Mouse (Mus musculus) heart, adult 2 months (tissue): ENCODE data around the gene Wars.

Experiments
- CTCF ChIP-seq: fragments of 200-600 bp; IDR thresholded peaks from 2 replicates; pipeline ENCODE4 v1.8.1; 2022; ENCODE audit warnings: antibody characterized with exemption, mild to moderate bottlenecking, moderate library complexity
- EP300 ChIP-seq: fragments of 200-500 bp; IDR thresholded peaks from 2 replicates; pipeline ENCODE4 v1.6.1; 2011; ENCODE audit warnings: low read depth, low read length, control low read depth; ENCODE audit not compliant: insufficient read depth
- POLR2A ChIP-seq: fragments of 200-500 bp; IDR thresholded peaks from 2 replicates; pipeline ENCODE4 v1.6.1; 2011; ENCODE audit warnings: mild to moderate bottlenecking, low read depth, low read length, control low read depth; ENCODE audit not compliant: insufficient read depth

DNA sequence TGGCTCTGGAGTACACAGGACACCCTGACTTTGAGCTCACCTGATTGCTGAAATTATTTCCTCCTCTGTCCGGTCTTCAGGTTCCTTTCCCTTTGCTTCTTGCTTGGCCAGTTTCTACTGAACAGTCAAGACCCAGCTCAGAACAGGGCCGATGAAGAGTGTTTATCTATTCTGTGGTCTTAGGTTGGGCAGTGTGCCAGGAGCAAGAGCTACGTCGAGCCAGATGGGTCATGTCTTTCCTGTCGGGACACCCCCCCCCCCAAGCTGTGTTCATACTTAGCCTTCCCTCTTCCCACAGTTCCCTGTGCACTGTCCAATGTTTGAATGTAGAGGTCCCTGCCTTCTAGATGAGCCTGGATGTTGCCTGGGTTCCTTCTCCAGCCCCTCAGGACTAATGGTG is 7.4 kb upstream of the Wars start:
- TF ChIP-seq CTCF (no peak), POLR2A (no peak), EP300 (no peak)
